Mouse (Mus musculus) lung, adult 2 months (tissue): ENCODE data around the gene Gm49776. TPM values are rescaled to one million over a fixed set of nuclear protein-coding genes. Genes with fewer than 3 reads are reported as not detected.
"Not testable (repeated sequence)": the region's sequence is repeated elsewhere in the genome, so short reads cannot be mapped to it uniquely, and the experiment has no call there.

Source experiments
- DNase-seq: peaks from one replicate; pipeline ENCODE4 v3.0.0; 2022
- H3K4me1 ChIP-seq: fragments of 200-500 bp; 2 replicates; pipeline ENCODE4 v1.6.1; 2011; ENCODE audit warnings: low read length; ENCODE audit not compliant: control insufficient read depth, insufficient read depth
- H3K4me3 ChIP-seq: fragments of 200-500 bp; replicated peaks from 2 replicates; pipeline ENCODE3; 2011; ENCODE audit warnings: low read depth, mild to moderate bottlenecking, control low read depth, low read length; ENCODE audit errors: extremely low read depth
- CTCF ChIP-seq: fragments of 200-500 bp; IDR thresholded peaks from 2 replicates; pipeline ENCODE4 v1.5.1; 2011; ENCODE audit warnings: mild to moderate bottlenecking, low read length, control low read depth; ENCODE audit not compliant: insufficient read depth
- POLR2A ChIP-seq: fragments of 200-500 bp; IDR thresholded peaks from 2 replicates; pipeline ENCODE4 v1.6.1; 2011; ENCODE audit warnings: low read depth, mild to moderate bottlenecking, control low read depth, low read length, borderline replicate concordance; ENCODE audit errors: extremely low read depth
- WGBS: fragments of 180-500 bp; shearing (Covaris S2); methylation state at CpG from one replicate; pipeline ENCODE4 v1.1.7; 2018; 5-methylcytosine and 5-hydroxymethylcytosine counted together
- polyA plus RNA-seq: library from polyadenylated mRNA; depleted of rRNA; stranded (reverse); fragments of >200 nt; gene quantifications from 2 replicates; pipeline ENCODE4 v1.2.3, GENCODE M21; 2012; rRNA removed

Gm49776 gene
- 0.34 TPM in 1 of 2 replicates, not detected in the other for polyA plus RNA-seq

- Histone ChIP-seq H3K4me1 (no peaks in the 10 kb centered on the region), H3K4me3 (no peak within 1 kb of the TSS)
- DNase-seq: no peak
- 85% methylated on average over 2 of the region's 2 CpGs for WGBS
- TF ChIP-seq POLR2A (no peak), CTCF (no peak)
Measured at GRCm38 (mm10) chr16:18258221-18258620, at the start of gene Gm49776. TSS of gene Gm49776 (minus strand) at chr16:18258321.

- DNase-seq: not testable (repeated sequence)
- 2% methylated on average over 10 of the region's 10 CpGs for WGBS
- H3K4me3 ChIP-seq: peak overlapping the region; percentile 29
Measured at GRCm38 (mm10) chr16:18289614-18290013, 31.5 kb upstream of the Gm49776 start.

GRCm38 (mm10) chr16:18289067-18289588 is 31.0 kb upstream of the Gm49776 start, which contains the start of gene Dgcr8:
TSS of gene Dgcr8 (minus strand) at chr16:18289246.
- DNase-seq: peak; percentile 93
- no peak for TF ChIP-seq CTCF
- TF ChIP-seq POLR2A: peak; percentile 46; the same call in 1 of the 2 replicates
- WGBS: under 1% methylated on average over 68 of the region's 71 CpGs
- H3K4me3 ChIP-seq: peak within 1 kb of the TSS; percentile 83
- peaks cover 13% of the 10 kb centered on the region for H3K4me1 ChIP-seq

More at GRCm38 (mm10) chr16:18289614-18290013, 31.5 kb upstream of the Gm49776 start:
- H3K4me1 ChIP-seq: peaks cover 13% of the 10 kb centered on the region

DNA sequence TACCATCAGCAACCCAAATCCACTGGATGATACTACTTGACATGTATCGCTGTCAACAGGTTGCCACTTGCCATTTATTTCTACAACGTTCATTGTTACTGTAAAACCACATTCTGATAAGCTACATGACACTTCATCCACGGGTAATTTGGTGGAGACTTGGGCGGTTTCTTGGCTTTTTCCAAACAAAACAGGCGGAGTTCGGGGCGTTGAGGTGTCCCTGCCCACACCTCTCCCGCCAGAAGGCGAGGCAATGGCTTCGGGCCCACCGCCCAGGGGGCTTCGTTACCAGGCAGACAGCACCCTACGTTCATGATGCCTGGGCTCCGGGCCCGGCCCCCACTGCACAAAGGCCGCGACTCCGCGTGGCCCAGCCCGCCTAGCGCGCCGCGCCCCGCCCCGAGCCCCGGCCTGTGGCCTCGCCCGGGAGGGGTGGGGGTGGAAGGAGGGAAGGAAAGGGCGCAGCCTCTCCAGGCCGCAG is 30.5 kb upstream of the Gm49776 start:
- no peak for TF ChIP-seq POLR2A
- no peak for TF ChIP-seq CTCF
- no peak for DNase-seq
- Histone ChIP-seq H3K4me3 (peak overlapping the region; percentile 83), H3K4me1 (peaks cover 13% of the 10 kb centered on the region)
- under 1% methylated on average over 30 of the region's 31 CpGs for WGBS

GRCm38 (mm10) chr16:18288166-18288565 is 30.0 kb upstream of the Gm49776 start:
- Histone ChIP-seq H3K4me1 (peaks cover 13% of the 10 kb centered on the region), H3K4me3 (peak overlapping the region; percentile 83)
- DNase-seq: no peak
- WGBS: 0% methylated on average over 4 of the region's 4 CpGs
- TF ChIP-seq POLR2A: no peak
- TF ChIP-seq CTCF: no peak

DNA sequence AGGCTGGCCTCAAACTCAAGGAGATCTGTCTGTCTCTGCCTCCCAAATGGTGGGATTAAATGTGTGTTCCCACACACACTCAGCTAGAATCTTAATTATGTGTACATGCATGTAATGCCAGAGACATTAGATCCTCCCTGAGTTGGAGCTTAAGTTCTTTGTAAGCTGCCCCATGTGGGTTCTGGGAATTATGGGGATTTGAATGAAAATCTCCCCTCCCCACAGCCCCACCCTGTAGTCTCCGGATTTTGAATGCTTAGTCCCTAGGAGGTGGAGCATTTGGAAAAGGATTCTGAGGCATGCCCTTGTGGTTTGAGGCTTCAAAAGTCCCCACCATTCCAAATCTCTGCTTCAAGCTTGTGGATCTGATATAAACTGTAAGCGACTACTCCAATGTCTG is 17.0 kb upstream of the Gm49776 start:
- WGBS: 80% methylated on average over 2 of the region's 2 CpGs
- H3K4me1 ChIP-seq: no peaks in the 10 kb centered on the region
- DNase-seq: no peak
- TF ChIP-seq POLR2A (no peak), CTCF (no peak)
- no peak overlapping the region for H3K4me3 ChIP-seq

GRCm38 (mm10) chr16:18268182-18268581 is 10.1 kb upstream of the Gm49776 start:
- WGBS: 79% methylated on average over 5 of the region's 5 CpGs
- no peak for TF ChIP-seq CTCF
- no peak for TF ChIP-seq POLR2A
- no peaks in the 10 kb centered on the region for H3K4me1 ChIP-seq
- no peak overlapping the region for H3K4me3 ChIP-seq
- no peak for DNase-seq

- TF ChIP-seq POLR2A (no peak), CTCF (no peak)
- DNase-seq: no peak
- no peak overlapping the region for H3K4me3 ChIP-seq
- H3K4me1 ChIP-seq: no peaks in the 10 kb centered on the region
- 87% methylated on average over 2 of the region's 2 CpGs for WGBS
Measured at GRCm38 (mm10) chr16:18265024-18265423, 6.9 kb upstream of the Gm49776 start.

DNA sequence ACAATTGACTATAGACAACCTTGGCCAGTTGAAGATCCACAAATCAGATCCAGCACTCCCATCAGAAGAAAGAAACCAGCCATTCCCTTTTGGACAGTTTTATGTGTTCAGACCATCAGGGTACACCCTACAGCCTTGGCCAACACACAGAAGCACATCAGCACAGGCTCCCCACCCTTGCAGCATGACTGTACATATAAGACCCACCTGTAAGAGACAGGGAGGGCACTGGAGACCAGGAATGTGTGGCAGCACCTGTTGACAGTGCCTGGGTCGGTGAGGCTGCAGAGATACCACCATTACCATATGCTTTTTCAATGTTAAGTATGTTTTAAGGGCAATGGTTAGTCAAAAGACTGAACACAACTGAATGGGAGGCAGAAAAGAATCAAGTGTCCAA is 4.3 kb downstream of the Gm49776 start:
- Histone ChIP-seq H3K4me1 (peaks cover 4% of the 10 kb centered on the region), H3K4me3 (no peak overlapping the region)
- DNase-seq: no peak
- 82% methylated on average over 1 of the region's 1 CpGs for WGBS
- TF ChIP-seq CTCF: no peak
- TF ChIP-seq POLR2A: no peak

DNA sequence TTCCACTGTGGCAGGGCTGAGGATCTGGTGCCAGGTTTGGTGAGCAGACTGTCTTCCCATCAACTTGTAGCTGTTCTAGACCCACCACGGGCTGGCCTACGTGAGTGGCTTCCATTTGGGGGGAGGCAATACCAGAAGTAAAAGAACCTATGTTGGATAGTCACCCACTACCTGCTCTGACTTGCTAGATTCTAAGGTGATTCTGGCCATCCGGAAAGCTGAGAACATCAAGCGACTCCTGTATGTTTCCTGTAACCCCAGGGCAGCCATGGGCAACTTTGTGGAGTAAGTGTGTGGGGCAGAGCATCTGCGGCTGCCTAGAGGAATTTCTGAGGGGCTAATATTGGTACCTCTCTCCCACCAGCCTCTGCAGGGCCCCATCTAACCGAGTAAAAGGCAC is 5.4 kb downstream of the Gm49776 start:
- Histone ChIP-seq H3K4me1 (peaks cover 4% of the 10 kb centered on the region), H3K4me3 (no peak overlapping the region)
- 78% methylated on average over 6 of the region's 6 CpGs for WGBS
- DNase-seq: no peak
- no peak for TF ChIP-seq POLR2A
- no peak for TF ChIP-seq CTCF
